Mouse (Mus musculus) hindbrain, embryonic 12.5 days (tissue): Measurements from ENCODE around the gene Lhx2. TPM values are rescaled to one million over a fixed set of nuclear protein-coding genes. Genes with fewer than 3 reads are reported as not detected.

Experiments
- ATAC-seq: fragments of 200-750 bp; cut with Nextera tagmentation; 2 replicates; pipeline ENCODE4 v1.8.0; 2017; ENCODE audit warnings: moderate TSS enrichment; ENCODE audit not compliant: low FRiP score
- H3K27ac ChIP-seq: fragments of 300-500 bp; sonication (generic); 2 replicates; pipeline ENCODE4 v1.5.1; 2016; ENCODE audit warnings: mild to moderate bottlenecking
- H3K27me3 ChIP-seq: fragments of 300-500 bp; sonication (generic); 2 replicates; pipeline ENCODE4 v1.6.1; 2016; ENCODE audit warnings: mild to moderate bottlenecking
- H3K36me3 ChIP-seq: fragments of 300-500 bp; sonication (generic); 2 replicates; pipeline ENCODE4 v1.6.1; 2016; ENCODE audit warnings: mild to moderate bottlenecking
- H3K4me1 ChIP-seq: fragments of 300-500 bp; sonication (generic); 2 replicates; pipeline ENCODE4 v1.6.1; 2016
- H3K4me2 ChIP-seq: fragments of 300-500 bp; sonication (generic); replicated peaks from 2 replicates; pipeline ENCODE4 v1.6.1; 2016; ENCODE audit warnings: mild to moderate bottlenecking
- H3K4me3 ChIP-seq: fragments of 300-500 bp; sonication (generic); 2 replicates; pipeline ENCODE4 v1.5.1; 2016; ENCODE audit warnings: mild to moderate bottlenecking
- H3K9ac ChIP-seq: fragments of 300-500 bp; sonication (generic); 2 replicates; pipeline ENCODE4 v1.6.1; 2016; ENCODE audit warnings: mild to moderate bottlenecking, moderate library complexity
- H3K9me3 ChIP-seq: fragments of 300-500 bp; sonication (generic); replicated peaks from 2 replicates; pipeline ENCODE4 v1.6.1; 2016; ENCODE audit warnings: mild to moderate bottlenecking
- WGBS: fragments of 180-500 bp; shearing (Covaris S2); methylation state at CpG from one replicate; pipeline ENCODE4 v1.1.7; 2016; 5-methylcytosine and 5-hydroxymethylcytosine counted together
- polyA plus RNA-seq: library from polyadenylated mRNA; unstranded; fragments of >200 nt; fragmentation: Nextera tagmentation; extraction: Ambion mirVana; gene quantifications from 2 replicates; pipeline ENCODE4 v1.2.1, GENCODE M21; 2016

Gene Lhx2
- polyA plus RNA-seq, 1 experiment from 2014 or later: 31.2 TPM

DNA sequence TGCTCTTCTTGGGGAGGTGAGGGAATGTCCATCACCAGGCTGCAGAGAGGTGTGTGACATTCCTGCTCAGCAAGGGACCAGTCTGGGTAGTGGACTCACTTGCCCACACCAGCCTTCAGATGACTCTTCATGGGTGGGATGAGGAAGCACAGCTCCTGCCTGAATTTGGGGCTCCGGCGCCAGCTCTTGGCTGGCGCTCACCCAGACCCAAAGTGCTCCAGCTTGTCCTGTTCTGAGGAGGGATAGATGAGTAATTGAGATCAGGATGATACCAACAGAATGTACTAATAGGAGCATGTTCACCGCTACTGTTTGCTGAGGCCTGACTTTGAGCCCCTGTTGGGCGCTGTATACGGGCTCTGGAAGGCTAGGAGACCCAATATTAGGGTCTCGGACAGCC is 38.2 kb downstream of the Lhx2 start:
- ATAC-seq: no peak
- Histone ChIP-seq H3K9ac (no peak overlapping the region), H3K36me3 (no peaks in the 10 kb centered on the region), H3K4me2 (no peak overlapping the region), H3K4me3 (no peak overlapping the region), H3K27ac (no peak overlapping the region), H3K27me3 (peaks cover 83% of the 10 kb centered on the region), H3K9me3 (no peaks in the 10 kb centered on the region), H3K4me1 (peaks cover 15% of the 10 kb centered on the region)
- 74% methylated on average over 7 of the region's 7 CpGs for WGBS

GRCm38 (mm10) chr2:38378346-38378745 is 39.3 kb downstream of the Lhx2 start:
- H3K4me1 ChIP-seq: peaks cover 15% of the 10 kb centered on the region
- no peak overlapping the region for H3K4me2 ChIP-seq
- H3K9me3 ChIP-seq: no peaks in the 10 kb centered on the region
- H3K4me3 ChIP-seq: no peak overlapping the region
- no peaks in the 10 kb centered on the region for H3K36me3 ChIP-seq
- peaks cover 75% of the 10 kb centered on the region for H3K27me3 ChIP-seq
- 21% methylated on average over 5 of the region's 5 CpGs for WGBS
- no peak for ATAC-seq
- no peak overlapping the region for H3K27ac ChIP-seq
- H3K9ac ChIP-seq: no peak overlapping the region

- H3K27me3 ChIP-seq: peaks cover 68% of the 10 kb centered on the region
- ATAC-seq: no peak
- no peak overlapping the region for H3K27ac ChIP-seq
- no peaks in the 10 kb centered on the region for H3K36me3 ChIP-seq
- H3K4me2 ChIP-seq: peak overlapping the region; percentile 41
- H3K9me3 ChIP-seq: no peaks in the 10 kb centered on the region
- H3K4me3 ChIP-seq: peak overlapping the region; percentile 15
- 5% methylated on average over 29 of the region's 29 CpGs for WGBS
- H3K9ac ChIP-seq: peak overlapping the region; percentile 24; the same call in 1 of the 2 replicates
- H3K4me1 ChIP-seq: peaks cover 15% of the 10 kb centered on the region
Measured at GRCm38 (mm10) chr2:38378849-38379545, 39.9 kb downstream of the Lhx2 start.

- Histone ChIP-seq H3K9me3 (no peaks in the 10 kb centered on the region), H3K4me1 (peaks cover 15% of the 10 kb centered on the region), H3K4me3 (peak overlapping the region; percentile 15; the same call in 1 of the 2 replicates), H3K9ac (peak overlapping the region; percentile 24; the same call in 1 of the 2 replicates), H3K27me3 (peaks cover 64% of the 10 kb centered on the region), H3K27ac (no peak overlapping the region), H3K4me2 (peak overlapping the region; percentile 41), H3K36me3 (no peaks in the 10 kb centered on the region)
- no peak for ATAC-seq
- WGBS: 9% methylated on average over 4 of the region's 4 CpGs
Measured at GRCm38 (mm10) chr2:38379546-38379870, 40.4 kb downstream of the Lhx2 start.

- Histone ChIP-seq H3K36me3 (no peaks in the 10 kb centered on the region), H3K9ac (no peak overlapping the region), H3K4me1 (peaks cover 15% of the 10 kb centered on the region), H3K27ac (no peak overlapping the region), H3K9me3 (no peaks in the 10 kb centered on the region), H3K4me3 (no peak overlapping the region), H3K27me3 (peaks cover 55% of the 10 kb centered on the region), H3K4me2 (no peak overlapping the region)
- 56% methylated on average over 10 of the region's 10 CpGs for WGBS
- no peak for ATAC-seq
Measured at GRCm38 (mm10) chr2:38380136-38381083, 41.3 kb downstream of the Lhx2 start.

DNA sequence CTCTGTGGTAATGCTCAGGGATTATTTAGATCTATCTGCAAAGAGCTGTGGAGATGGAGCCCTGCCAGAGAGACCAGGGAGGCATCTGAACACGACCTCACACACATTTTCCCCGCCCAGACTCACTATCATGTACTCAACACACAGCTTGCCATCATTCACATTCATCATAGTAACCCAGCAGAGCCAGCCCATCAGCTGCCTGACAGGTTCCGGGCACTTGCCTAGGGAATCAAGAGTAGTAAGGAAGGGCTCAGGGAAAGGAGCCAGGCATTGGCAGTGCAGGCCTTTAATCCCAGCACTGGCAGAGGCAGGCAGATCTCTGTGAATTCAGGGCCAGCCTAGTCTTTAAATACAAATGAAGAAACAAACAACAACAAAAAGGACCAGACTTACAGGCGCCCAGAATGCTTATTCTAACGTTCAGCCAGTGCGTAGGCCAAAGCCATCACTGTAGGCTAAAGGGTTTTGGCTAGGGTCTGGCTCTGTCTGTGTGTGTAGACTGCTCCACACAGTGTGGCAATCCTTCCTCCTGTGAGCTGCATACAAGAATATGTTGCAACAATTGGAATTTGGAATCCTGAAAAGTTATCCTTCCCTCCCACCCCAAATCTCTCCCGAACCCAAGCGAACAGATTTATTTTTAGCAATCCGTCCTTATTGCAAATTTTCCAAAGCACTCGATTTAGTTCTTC is 48.6 kb downstream of the Lhx2 start:
- Histone ChIP-seq H3K9ac (no peak overlapping the region), H3K4me3 (no peak overlapping the region), H3K27ac (no peak overlapping the region), H3K4me1 (no peaks in the 10 kb centered on the region), H3K4me2 (no peak overlapping the region), H3K27me3 (peaks cover 6% of the 10 kb centered on the region; the same call in 1 of the 2 replicates), H3K36me3 (no peaks in the 10 kb centered on the region), H3K9me3 (no peaks in the 10 kb centered on the region)
- 84% methylated on average over 10 of the region's 10 CpGs for WGBS
- no peak for ATAC-seq

DNA sequence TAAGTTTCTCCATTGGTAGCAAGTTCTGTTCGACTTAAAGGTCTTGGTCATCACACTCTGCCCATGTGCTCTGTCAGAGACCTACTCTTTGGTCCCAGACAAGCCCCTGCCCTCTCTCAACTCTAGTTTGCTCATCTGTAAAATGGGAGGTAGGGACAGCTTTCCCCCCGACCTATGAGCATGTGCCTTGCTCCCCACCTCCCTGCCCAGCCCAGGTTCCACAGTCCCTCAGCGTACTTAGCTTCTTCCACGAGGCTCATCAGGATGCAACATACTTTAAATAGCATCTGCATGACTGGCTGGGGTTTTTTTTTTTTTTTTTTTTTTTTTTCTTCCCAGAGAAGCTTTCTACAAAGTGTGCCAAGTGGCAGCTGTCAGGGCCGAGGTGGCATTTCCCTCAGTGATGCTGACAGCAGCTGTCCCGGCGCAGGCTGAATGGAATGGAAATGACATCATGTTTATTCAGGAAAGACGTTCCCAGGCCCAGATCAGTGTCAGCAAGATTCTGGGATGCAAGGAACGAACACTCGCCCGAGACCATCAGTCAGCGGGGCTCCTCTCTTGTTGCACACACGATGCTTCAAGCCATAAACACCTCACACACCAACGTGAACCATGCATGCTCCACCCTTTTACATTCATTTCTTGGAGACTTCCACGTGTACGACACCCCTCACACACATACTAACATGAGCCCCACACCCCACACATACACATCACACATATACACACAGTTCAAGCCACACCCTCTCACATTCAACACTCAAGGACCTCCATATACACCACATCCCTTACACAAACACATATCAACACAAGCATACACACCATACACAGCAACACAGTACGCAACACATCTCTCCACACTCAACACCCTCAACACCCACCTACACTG is 56.1 kb downstream of the Lhx2 start:
- H3K36me3 ChIP-seq: no peaks in the 10 kb centered on the region
- H3K9ac ChIP-seq: no peak overlapping the region
- no peaks in the 10 kb centered on the region for H3K9me3 ChIP-seq
- WGBS: 58% methylated on average over 17 of the region's 17 CpGs
- peaks cover 4% of the 10 kb centered on the region; the same call in 1 of the 2 replicates for H3K4me1 ChIP-seq
- no peak overlapping the region for H3K4me2 ChIP-seq
- H3K4me3 ChIP-seq: no peak overlapping the region
- ATAC-seq: peak; percentile 72
- H3K27me3 ChIP-seq: peaks cover 3% of the 10 kb centered on the region; the same call in 1 of the 2 replicates
- H3K27ac ChIP-seq: no peak overlapping the region

- no peak overlapping the region for H3K4me2 ChIP-seq
- H3K36me3 ChIP-seq: no peaks in the 10 kb centered on the region
- peaks cover 4% of the 10 kb centered on the region; the same call in 1 of the 2 replicates for H3K4me1 ChIP-seq
- no peak overlapping the region for H3K27ac ChIP-seq
- peaks cover 3% of the 10 kb centered on the region; the same call in 1 of the 2 replicates for H3K27me3 ChIP-seq
- no peaks in the 10 kb centered on the region for H3K9me3 ChIP-seq
- H3K4me3 ChIP-seq: no peak overlapping the region
- no peak overlapping the region for H3K9ac ChIP-seq
- ATAC-seq: no peak
Measured at GRCm38 (mm10) chr2:38395869-38396236, 56.8 kb downstream of the Lhx2 start.

DNA sequence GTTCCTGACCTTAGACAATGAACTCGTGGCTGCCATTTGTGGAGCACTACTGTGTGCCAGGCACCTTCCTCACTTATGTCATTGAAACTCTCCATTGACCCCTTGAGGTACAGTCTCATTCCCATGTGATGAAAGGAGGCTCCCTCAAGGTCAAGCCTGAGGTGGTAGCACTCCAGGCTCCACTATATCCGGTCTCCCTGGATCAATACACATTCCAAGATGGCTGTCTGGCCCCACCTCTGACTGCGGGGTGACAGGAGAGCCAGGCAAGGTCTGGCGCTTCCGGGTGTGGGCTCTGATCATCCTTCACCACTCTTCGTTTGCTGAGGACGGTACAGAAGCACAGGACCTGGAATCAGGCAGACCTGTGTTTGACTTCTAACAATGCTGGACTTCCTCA is 58.2 kb downstream of the Lhx2 start:
- H3K36me3 ChIP-seq: no peaks in the 10 kb centered on the region
- no peak overlapping the region for H3K4me2 ChIP-seq
- peaks cover 4% of the 10 kb centered on the region; the same call in 1 of the 2 replicates for H3K4me1 ChIP-seq
- H3K9me3 ChIP-seq: no peaks in the 10 kb centered on the region
- no peak for ATAC-seq
- no peaks in the 10 kb centered on the region for H3K27me3 ChIP-seq
- no peak overlapping the region for H3K4me3 ChIP-seq
- no peak overlapping the region for H3K27ac ChIP-seq
- H3K9ac ChIP-seq: no peak overlapping the region
- 82% methylated on average over 7 of the region's 7 CpGs for WGBS

DNA sequence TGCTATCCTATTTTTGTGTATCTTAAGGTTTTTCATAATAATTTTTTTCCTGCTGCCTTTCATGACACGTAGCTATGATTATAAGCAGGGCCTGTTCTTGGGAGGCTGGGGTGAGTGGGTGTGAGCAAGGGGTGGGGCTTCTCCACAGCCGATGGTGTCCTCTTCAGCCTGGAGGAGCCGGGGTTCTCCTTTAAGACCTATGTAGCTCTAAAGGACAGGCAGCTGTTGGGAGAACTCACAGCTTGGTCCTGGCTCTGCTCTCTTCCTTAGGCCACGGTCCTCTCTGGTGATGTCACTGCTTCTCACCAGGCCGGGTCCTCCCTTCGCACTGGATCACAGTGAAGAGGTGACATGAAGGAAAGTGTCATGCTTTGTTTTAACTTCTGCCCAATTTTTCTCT is 58.8 kb downstream of the Lhx2 start:
- H3K9me3 ChIP-seq: no peaks in the 10 kb centered on the region
- no peak for ATAC-seq
- H3K4me1 ChIP-seq: peaks cover 4% of the 10 kb centered on the region; the same call in 1 of the 2 replicates
- no peaks in the 10 kb centered on the region for H3K27me3 ChIP-seq
- H3K4me3 ChIP-seq: no peak overlapping the region
- no peak overlapping the region for H3K9ac ChIP-seq
- no peak overlapping the region for H3K4me2 ChIP-seq
- no peak overlapping the region for H3K27ac ChIP-seq
- WGBS: 73% methylated on average over 6 of the region's 6 CpGs
- no peaks in the 10 kb centered on the region for H3K36me3 ChIP-seq

DNA sequence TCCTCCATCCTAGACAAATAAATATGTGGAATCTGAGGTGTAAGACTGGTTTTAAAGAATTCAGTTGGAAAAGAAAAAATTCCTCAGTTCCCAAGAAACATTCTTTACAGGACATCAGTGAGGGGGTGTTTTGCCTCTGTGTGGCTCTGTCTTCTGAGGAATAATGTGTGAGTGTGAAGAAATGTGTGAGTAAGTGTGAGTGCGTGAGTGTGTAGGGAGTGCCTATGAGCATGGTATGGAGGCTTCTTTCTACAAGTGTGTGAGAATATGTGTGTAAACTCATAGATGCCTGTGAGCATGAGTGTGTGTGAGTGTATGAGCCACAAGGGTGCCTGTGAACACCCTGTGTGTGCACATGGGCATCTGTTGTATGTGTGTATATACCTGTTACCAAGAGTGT is 63.5 kb downstream of the Lhx2 start:
- no peaks in the 10 kb centered on the region for H3K27me3 ChIP-seq
- 100% methylated on average over 1 of the region's 1 CpGs for WGBS
- no peaks in the 10 kb centered on the region for H3K36me3 ChIP-seq
- no peak overlapping the region for H3K4me3 ChIP-seq
- H3K4me1 ChIP-seq: peaks cover 7% of the 10 kb centered on the region
- H3K4me2 ChIP-seq: no peak overlapping the region
- H3K27ac ChIP-seq: no peak overlapping the region
- no peak overlapping the region for H3K9ac ChIP-seq
- H3K9me3 ChIP-seq: no peaks in the 10 kb centered on the region
- ATAC-seq: no peak
